Mouse (Mus musculus) cerebellum, adult 2 months (tissue): ENCODE results near the gene Synj2. TPM values are rescaled to one million over a fixed set of nuclear protein-coding genes. Genes with fewer than 3 reads are reported as not detected.

ENCODE experiments used
- DNase-seq, 2 experiments: peaks; one replicate each; pipeline ENCODE4 v3.0.0; 2021
- H3K27ac ChIP-seq: fragments of 200-500 bp; 2 replicates; pipeline ENCODE4 v1.5.1; 2012; ENCODE audit warnings: low read length, control low read depth, inconsistent platforms; ENCODE audit not compliant: insufficient read depth
- H3K27me3 ChIP-seq: fragments of 200-500 bp; 2 replicates; pipeline ENCODE4 v1.6.1; 2012; ENCODE audit warnings: inconsistent platforms, mild to moderate bottlenecking, low read length, moderate library complexity; ENCODE audit not compliant: control insufficient read depth, insufficient read depth
- H3K4me1 ChIP-seq: fragments of 200-500 bp; 2 replicates; pipeline ENCODE4 v1.6.1; 2011; ENCODE audit warnings: low read length; ENCODE audit not compliant: control insufficient read depth, insufficient read depth
- H3K4me3 ChIP-seq: fragments of 200-500 bp; replicated peaks from 2 replicates; pipeline ENCODE3; 2011; ENCODE audit warnings: mild to moderate bottlenecking, low read depth, low read length, control low read depth; ENCODE audit not compliant: insufficient read depth
- CTCF ChIP-seq: fragments of 200-500 bp; IDR thresholded peaks from 2 replicates; pipeline ENCODE4 v1.5.1; 2011; ENCODE audit warnings: low read depth, mild to moderate bottlenecking, control low read depth, low read length, moderate library complexity, borderline replicate concordance; ENCODE audit not compliant: insufficient read depth
- POLR2A ChIP-seq: fragments of 200-500 bp; IDR thresholded peaks from 2 replicates; pipeline ENCODE4 v1.6.1; 2011; ENCODE audit warnings: low read length, control low read depth, borderline replicate concordance; ENCODE audit not compliant: insufficient read depth
- WGBS: fragments of 180-500 bp; shearing (Covaris S2); methylation state at CpG from one replicate; pipeline ENCODE4 v1.1.7; 2018; 5-methylcytosine and 5-hydroxymethylcytosine counted together
- polyA plus RNA-seq: library from polyadenylated mRNA; depleted of rRNA; stranded (reverse); fragments of >200 nt; gene quantifications from 2 replicates; pipeline ENCODE4 v1.2.3, GENCODE M21; 2012

The Synj2 gene
- polyA plus RNA-seq, 1 experiment, result 25.1 TPM

- Histone ChIP-seq H3K4me3 (no peak overlapping the region), H3K27ac (no peak overlapping the region), H3K4me1 (peaks cover 22% of the 10 kb centered on the region), H3K27me3 (no peaks in the 10 kb centered on the region)
- TF ChIP-seq POLR2A, result no peak
- no peak for TF ChIP-seq CTCF
- DNase-seq, result no peak
- 91% methylated on average over 9 of the region's 9 CpGs for WGBS
Observed at GRCm38 (mm10) chr17:6007902-6008301, 66.8 kb downstream of the Synj2 start.

- TF ChIP-seq POLR2A (no peak), CTCF (no peak)
- H3K4me3 ChIP-seq, result no peak overlapping the region
- WGBS, result 89% methylated on average over 11 of the region's 11 CpGs
- DNase-seq, result no peak
- no peaks in the 10 kb centered on the region for H3K27me3 ChIP-seq
- no peak overlapping the region; the same call in 1 of the 2 replicates for H3K27ac ChIP-seq
- H3K4me1 ChIP-seq, result peaks cover 20% of the 10 kb centered on the region
Observed at GRCm38 (mm10) chr17:6008590-6008989, 67.5 kb downstream of the Synj2 start.

- no peaks in the 10 kb centered on the region for H3K27me3 ChIP-seq
- peak in 1 of 2 experiments; percentile 54 for DNase-seq
- TF ChIP-seq CTCF (no peak), POLR2A (no peak)
- no peak overlapping the region for H3K27ac ChIP-seq
- H3K4me3 ChIP-seq, result no peak overlapping the region
- peaks cover 20% of the 10 kb centered on the region for H3K4me1 ChIP-seq
- 37% methylated on average over 4 of the region's 4 CpGs for WGBS
Observed at GRCm38 (mm10) chr17:6009606-6010005, 68.5 kb downstream of the Synj2 start.

- no peak overlapping the region for H3K27ac ChIP-seq
- TF ChIP-seq POLR2A, result no peak
- TF ChIP-seq CTCF, result no peak
- peaks cover 16% of the 10 kb centered on the region for H3K4me1 ChIP-seq
- DNase-seq, result no peak
- H3K27me3 ChIP-seq, result no peaks in the 10 kb centered on the region
- no peak overlapping the region for H3K4me3 ChIP-seq
- 84% methylated on average over 4 of the region's 4 CpGs for WGBS
Observed at GRCm38 (mm10) chr17:6013079-6013478, 72.0 kb downstream of the Synj2 start.

- TF ChIP-seq POLR2A (no peak), CTCF (no peak)
- no peaks in the 10 kb centered on the region for H3K27me3 ChIP-seq
- H3K4me1 ChIP-seq, result peaks cover 2% of the 10 kb centered on the region
- no peak overlapping the region for H3K4me3 ChIP-seq
- H3K27ac ChIP-seq, result no peak overlapping the region
- no peak for DNase-seq
- 92% methylated on average over 4 of the region's 4 CpGs for WGBS
Observed at GRCm38 (mm10) chr17:6014985-6015384, 73.9 kb downstream of the Synj2 start.

GRCm38 (mm10) chr17:6016213-6016780 is 75.2 kb downstream of the Synj2 start:
- no peak for DNase-seq
- Histone ChIP-seq H3K4me3 (no peak overlapping the region), H3K4me1 (no peaks in the 10 kb centered on the region), H3K27me3 (no peaks in the 10 kb centered on the region), H3K27ac (no peak overlapping the region)
- TF ChIP-seq CTCF (no peak), POLR2A (no peak)
- WGBS, result 89% methylated on average over 7 of the region's 7 CpGs

GRCm38 (mm10) chr17:6017268-6017667 is 76.2 kb downstream of the Synj2 start:
- H3K27ac ChIP-seq, result no peak overlapping the region
- TF ChIP-seq POLR2A, result no peak
- TF ChIP-seq CTCF, result peak; percentile 35; the same call in 1 of the 2 replicates
- H3K27me3 ChIP-seq, result no peaks in the 10 kb centered on the region
- no peaks in the 10 kb centered on the region for H3K4me1 ChIP-seq
- H3K4me3 ChIP-seq, result no peak overlapping the region
- WGBS, result 81% methylated on average over 12 of the region's 12 CpGs
- DNase-seq, result no peak

GRCm38 (mm10) chr17:6018348-6018747 is 77.3 kb downstream of the Synj2 start:
- Histone ChIP-seq H3K27ac (no peak overlapping the region), H3K4me1 (no peaks in the 10 kb centered on the region), H3K4me3 (no peak overlapping the region), H3K27me3 (no peaks in the 10 kb centered on the region)
- DNase-seq, result no peak
- TF ChIP-seq CTCF (no peak), POLR2A (no peak)
- 93% methylated on average over 4 of the region's 4 CpGs for WGBS

- H3K4me3 ChIP-seq, result no peak overlapping the region
- no peaks in the 10 kb centered on the region for H3K27me3 ChIP-seq
- no peaks in the 10 kb centered on the region for H3K4me1 ChIP-seq
- TF ChIP-seq CTCF, result peak; percentile 97
- no peak for TF ChIP-seq POLR2A
- WGBS, result 64% methylated on average over 2 of the region's 2 CpGs
- no peak overlapping the region for H3K27ac ChIP-seq
- peak; percentile 59 to 67 for DNase-seq
Observed at GRCm38 (mm10) chr17:6019776-6020175, 78.7 kb downstream of the Synj2 start.
